9 mouse cellular contexts compared by ENCODE assay signal in genomic region chr14:45452148-45452547, GRCm38 (mm10). TPM values are rescaled to one million over a fixed set of nuclear protein-coding genes. Genes with fewer than 3 reads are reported as not detected.
DNase-seq lines count a peak whose midpoint lies in the region; ATAC-seq and TF ChIP-seq lines count a peak whose summit lies in the region.
"Had no signal": no experiment of that assay in that cellular context is flagged by ENCODE, and none has a peak within 500 bp of the region (broad histone marks: within the 10 kb centered on the region; RNA-seq: fewer than 3 reads in every experiment).

No protein-coding gene starts in this region.

- 58% methylated on average over 4 of the region's 4 CpGs for WGBS in forebrain, embryonic 10.5 days
- WGBS in forebrain, embryonic 13.5 days: 57% methylated on average over 4 of the region's 4 CpGs
- 13% methylated on average over 4 of the region's 4 CpGs for WGBS in kidney, adult 2 months
- WGBS in liver, postnatal 0 days (ENCODE audit: insufficient replicate concordance): 54% methylated on average over 4 of the region's 4 CpGs

- TF ChIP-seq EP300 in liver, postnatal 0 days (IDR thresholded peaks at IDR 0.05; ENCODE audit: low read depth): no peak

- TF ChIP-seq POLR2A in kidney, adult 2 months (IDR thresholded peaks at IDR 0.05; ENCODE audit: low read depth, low read length): no peak

- no peak for TF ChIP-seq CTCF in kidney, adult 2 months (conservative IDR thresholded peaks at IDR 0.05; ENCODE audit: insufficient read depth, insufficient read length, low read depth, low read length)
- no peak for TF ChIP-seq CTCF in liver, postnatal 0 days (IDR thresholded peaks at IDR 0.05; ENCODE audit: low read depth)

- no peak overlapping the region for H3K9ac ChIP-seq in forebrain, embryonic 13.5 days
- no peak overlapping the region for H3K9ac ChIP-seq in liver, postnatal 0 days (replicated peaks)
- H3K9ac ChIP-seq: neural tube, embryonic 12.5 days had no signal

- no peaks in the 10 kb centered on the region for H3K9me3 ChIP-seq in forebrain, embryonic 10.5 days
- no peaks in the 10 kb centered on the region for H3K9me3 ChIP-seq in forebrain, embryonic 13.5 days (replicated peaks)
- no peaks in the 10 kb centered on the region for H3K9me3 ChIP-seq in liver, postnatal 0 days (ENCODE audit: low read length)
- H3K9me3 ChIP-seq: neural tube, embryonic 12.5 days had no signal

- H3K27me3 ChIP-seq in forebrain, embryonic 10.5 days (ENCODE audit: poor library complexity, severe bottlenecking): no peaks in the 10 kb centered on the region
- H3K27me3 ChIP-seq in forebrain, embryonic 13.5 days: no peaks in the 10 kb centered on the region
- H3K27me3 ChIP-seq in kidney, adult 2 months (replicated peaks; ENCODE audit: control insufficient read depth, insufficient read depth, low read length): no peaks in the 10 kb centered on the region
- no peaks in the 10 kb centered on the region for H3K27me3 ChIP-seq in liver, postnatal 0 days (ENCODE audit: insufficient read depth, low read length)
- H3K27me3 ChIP-seq: neural tube, embryonic 12.5 days had no signal

- no peaks in the 10 kb centered on the region for H3K36me3 ChIP-seq in forebrain, embryonic 10.5 days (replicated peaks)
- no peaks in the 10 kb centered on the region for H3K36me3 ChIP-seq in forebrain, embryonic 13.5 days (ENCODE audit: poor library complexity, severe bottlenecking)
- no peaks in the 10 kb centered on the region for H3K36me3 ChIP-seq in kidney, adult 2 months (ENCODE audit: control insufficient read depth, insufficient read depth, low read length)
- H3K36me3 ChIP-seq in liver, postnatal 0 days (replicated peaks; ENCODE audit: insufficient read depth, low read length): no peaks in the 10 kb centered on the region
- H3K36me3 ChIP-seq: neural tube, embryonic 12.5 days had no signal

- H3K4me1 ChIP-seq in forebrain, embryonic 10.5 days: peaks cover 61% of the 10 kb centered on the region
- peaks cover 22% of the 10 kb centered on the region for H3K4me1 ChIP-seq in forebrain, embryonic 13.5 days
- H3K4me1 ChIP-seq in kidney, adult 2 months (ENCODE audit: control insufficient read depth, insufficient read depth, low read length): peaks cover 26% of the 10 kb centered on the region
- peaks cover 19% of the 10 kb centered on the region for H3K4me1 ChIP-seq in liver, postnatal 0 days (ENCODE audit: insufficient read depth)

- H3K4me3 ChIP-seq in forebrain, embryonic 10.5 days: no peak overlapping the region
- no peak overlapping the region for H3K4me3 ChIP-seq in forebrain, embryonic 13.5 days
- H3K4me3 ChIP-seq in kidney, adult 2 months (ENCODE audit: insufficient read depth, low read depth, low read length): no peak overlapping the region
- H3K4me3 ChIP-seq in liver, postnatal 0 days (ENCODE audit: low read depth, low read length): no peak overlapping the region
- H3K4me3 ChIP-seq: neural tube, embryonic 12.5 days had no signal

- no peak for DNase-seq in forebrain, embryonic 10.5 days (ENCODE audit: extremely low spot score, low spot score)
- peak; percentile 46 for DNase-seq in heart, adult 8-10 months (ENCODE audit: low spot score)
- peak; percentile 53 for DNase-seq in kidney, adult 2 months
- DNase-seq in liver, postnatal 0 days: no peak
- DNase-seq in frontal cortex, adult 2 months (ENCODE audit: extremely low spot score in 1 of 2, low spot score in 1 of 2): no peak
- no peak for DNase-seq in left cerebral cortex, adult 8-10 months (ENCODE audit: low spot score in 2 of 2)
- DNase-seq in adrenal gland, postnatal 14 days: no peak

- peak overlapping the region; percentile 32 for H3K27ac ChIP-seq in forebrain, embryonic 10.5 days
- no peak overlapping the region for H3K27ac ChIP-seq in forebrain, embryonic 13.5 days
- peak overlapping the region; percentile 93 for H3K27ac ChIP-seq in kidney, adult 2 months (ENCODE audit: insufficient read depth, low read depth, low read length)
- H3K27ac ChIP-seq in liver, postnatal 0 days (ENCODE audit: low read depth): peak overlapping the region; percentile 62
- H3K27ac ChIP-seq: neural tube, embryonic 12.5 days had no signal

- no peak overlapping the region for H3K4me2 ChIP-seq in forebrain, embryonic 13.5 days
- no peak overlapping the region for H3K4me2 ChIP-seq in liver, postnatal 0 days (ENCODE audit: low read depth, low read length)
- H3K4me2 ChIP-seq: neural tube, embryonic 12.5 days had no signal

- ATAC-seq in forebrain, embryonic 13.5 days: no peak
- no peak for ATAC-seq in liver, postnatal 0 days

RNA-seq across cellular contexts. Expression of gene Gnpnat1, which starts 47.4 kb away (rescaled TPM):
- 41.1 and 45.9 TPM in 2 replicates for polyA plus RNA-seq in forebrain, embryonic 10.5 days (2016; fragmentation: Nextera tagmentation; extraction: Ambion mirVana)
- 24.1 and 25.0 TPM in 2 replicates for polyA plus RNA-seq in forebrain, embryonic 13.5 days (2015; fragmentation: Nextera tagmentation; extraction: Ambion mirVana)
- 10 to 100 TPM; 11.5 to 13.3 (median 12.3) TPM for total RNA-seq in heart, adult 8-10 months (2022)
- polyA plus RNA-seq in kidney, adult 2 months (2012; rRNA removed): 8.0 and 10.1 TPM in 2 replicates
- polyA plus RNA-seq in liver, postnatal 0 days (2015; fragmentation: Nextera tagmentation; extraction: Ambion mirVana): 64.4 and 86.3 TPM in 2 replicates
- 10.5 and 12.4 TPM in 2 replicates for polyA plus RNA-seq in frontal cortex, adult 2 months (2012; rRNA removed)
- 10 to 100 TPM; 16.5 to 19.2 (median 18.6) TPM for total RNA-seq in left cerebral cortex, adult 8-10 months (2022)
- total RNA-seq in adrenal gland, postnatal 14 days (2021): 36.1 and 36.8 TPM in 2 replicates

Comparison
In these comparisons a context has a peak if more than half of its experiments do, and no peak if none do; other contexts are left out.
1. DNase-seq: peak in heart, adult 8-10 months (single experiment) and kidney, adult 2 months (single experiment); none in forebrain, embryonic 10.5 days (single experiment), liver, postnatal 0 days (single experiment), frontal cortex, adult 2 months (0 of 2), left cerebral cortex, adult 8-10 months (0 of 2) and adrenal gland, postnatal 14 days (single experiment).